Mouse (Mus musculus): ENCODE measurements around the gene Acsf2.
"Not testable (repeated sequence)": the region's sequence is repeated elsewhere in the genome, so short reads cannot be mapped to it uniquely, and the experiment has no call there.

Acsf2 gene

DNA sequence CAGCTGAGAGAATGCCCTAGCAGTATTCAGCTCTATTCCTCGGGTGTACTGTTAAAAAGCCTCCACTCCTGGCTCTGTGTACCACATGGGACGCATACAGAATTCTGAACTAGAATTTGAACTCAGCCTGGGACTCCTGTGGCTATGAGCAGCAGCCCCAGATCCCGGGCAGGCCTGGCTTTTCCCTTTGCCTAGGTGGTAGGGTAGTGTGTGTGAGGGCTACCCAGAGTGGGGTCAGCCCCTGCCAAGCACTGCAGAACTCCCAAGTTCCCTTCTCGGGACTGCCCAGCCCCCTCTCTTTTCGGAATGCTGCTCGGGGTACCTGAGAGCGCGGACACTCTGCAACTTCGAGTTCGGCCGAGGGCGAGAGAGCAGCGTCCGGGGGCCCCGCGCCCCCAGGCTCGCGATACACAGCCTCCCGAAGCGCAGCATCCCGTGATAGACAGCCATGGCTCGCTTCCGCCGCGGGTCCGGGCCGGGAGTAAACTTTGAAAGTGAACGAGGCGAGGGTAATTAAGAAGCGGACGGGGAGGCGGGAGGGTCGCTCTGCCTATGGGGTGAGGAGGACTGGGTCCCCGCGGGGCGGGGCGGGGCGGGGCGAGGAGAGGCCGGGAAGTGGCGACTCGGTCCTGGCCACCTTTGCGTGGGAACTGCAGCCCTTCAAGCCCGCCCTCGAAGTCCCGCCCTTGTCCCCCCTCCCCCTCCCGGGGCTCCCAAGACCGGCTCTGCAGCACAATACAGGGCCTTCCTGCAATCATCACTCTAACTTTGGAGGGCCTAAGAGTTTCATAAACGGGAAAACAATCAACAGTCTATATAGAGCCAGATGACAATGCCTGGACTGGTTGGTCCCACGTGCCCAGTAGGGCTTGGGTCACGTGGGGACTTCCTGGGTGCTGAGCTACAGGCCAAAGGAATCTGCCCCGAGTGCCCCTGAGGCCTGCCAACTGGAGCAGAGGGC lies at the start of gene Acsf2:
TSS of gene Acsf2 (minus strand) at position 551 of the 961 bp plus-strand sequence.
- DNase-seq (ENCODE audit: low spot score): peak; percentile 90

DNA sequence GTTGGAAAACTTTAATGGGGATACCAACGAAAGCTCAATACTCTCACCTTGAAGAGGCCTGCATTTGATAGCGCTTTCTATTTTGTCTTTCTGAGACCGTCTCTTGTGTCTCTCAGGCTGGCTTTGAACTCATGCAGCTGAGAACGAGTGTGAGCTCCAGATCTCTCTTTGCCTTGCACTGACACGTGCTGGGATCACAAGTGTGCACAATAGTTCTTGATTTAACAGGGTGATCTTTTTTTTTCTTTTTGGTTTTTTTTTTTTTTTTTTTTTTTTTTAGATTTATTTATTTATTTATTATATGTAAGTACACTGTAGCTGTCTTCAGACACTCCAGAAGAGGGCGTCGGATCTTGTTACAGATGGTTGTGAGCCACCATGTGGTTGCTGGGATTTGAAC lies 49.6 kb upstream of the Acsf2 start:
- not testable (repeated sequence) for DNase-seq (ENCODE audit: low spot score)

DNA sequence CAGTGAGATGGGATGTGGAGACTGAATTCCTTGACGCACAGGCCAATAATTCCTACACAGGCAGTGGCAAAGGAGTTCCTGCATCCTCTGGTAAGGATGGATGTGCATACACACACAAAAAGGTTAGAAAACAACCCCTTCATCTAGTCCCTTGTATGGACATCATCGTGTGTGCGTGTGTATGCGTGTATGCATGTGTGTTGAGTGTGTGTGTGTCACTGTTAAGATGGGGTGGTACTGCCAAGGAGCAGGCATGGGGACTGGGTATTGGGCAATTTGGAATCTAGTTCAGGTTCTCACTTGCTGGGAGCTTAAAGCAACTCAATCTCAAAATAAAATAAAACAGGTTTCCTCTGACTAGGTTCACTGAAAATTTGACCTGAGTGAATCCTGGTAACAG lies 44.8 kb upstream of the Acsf2 start:
- DNase-seq (ENCODE audit: low spot score): no peak

DNA sequence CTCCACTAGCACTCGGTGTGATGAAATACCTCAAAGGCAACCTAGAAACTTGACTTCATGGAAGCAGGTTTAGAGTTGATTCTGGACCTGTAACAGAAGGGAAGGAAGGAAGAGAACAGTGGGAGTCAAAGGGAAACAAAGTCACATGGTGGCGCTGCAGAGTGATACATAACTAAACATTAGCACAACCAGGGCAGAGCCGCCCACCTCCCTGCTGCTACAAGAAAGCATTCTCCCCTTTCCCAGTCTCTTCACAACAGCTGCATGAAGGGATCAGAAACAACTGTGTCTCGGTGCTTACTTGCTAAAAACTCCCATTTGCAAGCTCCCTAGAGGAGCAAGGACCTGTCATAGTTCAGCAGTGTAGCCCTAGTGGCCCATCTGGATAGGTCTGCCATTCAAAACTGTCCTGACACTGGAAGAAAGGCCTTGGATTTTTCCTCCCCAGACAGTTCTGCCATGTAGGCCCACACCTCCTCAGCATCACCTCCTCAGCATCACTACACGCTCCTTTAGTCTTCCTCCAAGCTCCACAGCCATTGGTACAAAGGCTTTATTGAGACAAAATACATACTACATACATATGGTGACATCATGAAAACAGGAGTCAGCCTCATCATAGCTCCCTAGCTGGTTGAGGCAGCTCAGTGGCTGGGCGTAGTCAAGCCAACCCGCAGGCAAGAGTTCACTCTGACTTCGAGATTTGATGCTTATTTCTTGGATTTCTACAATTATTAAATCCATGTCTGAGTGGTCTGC lies 43.0 kb upstream of the Acsf2 start:
- DNase-seq (ENCODE audit: low spot score): no peak

DNA sequence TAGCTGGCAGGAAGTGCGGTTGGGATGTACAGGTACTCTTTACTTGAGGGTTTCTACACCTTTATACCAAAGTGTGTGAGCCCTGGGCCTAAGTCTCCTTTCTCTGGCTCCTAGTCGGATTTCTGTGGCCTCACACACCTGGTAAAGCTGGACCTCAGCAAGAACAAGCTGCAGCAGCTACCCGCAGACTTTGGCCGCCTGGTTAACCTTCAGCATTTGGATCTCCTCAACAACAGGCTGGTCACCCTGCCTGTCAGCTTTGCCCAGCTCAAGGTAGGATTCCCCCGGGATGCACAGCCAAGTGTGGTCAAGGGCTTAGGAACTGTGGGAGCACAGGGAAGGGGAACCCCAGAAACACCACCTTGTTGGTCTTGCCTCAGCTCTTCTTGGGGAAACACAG lies 32.8 kb upstream of the Acsf2 start:
- DNase-seq (ENCODE audit: low spot score): no peak

DNA sequence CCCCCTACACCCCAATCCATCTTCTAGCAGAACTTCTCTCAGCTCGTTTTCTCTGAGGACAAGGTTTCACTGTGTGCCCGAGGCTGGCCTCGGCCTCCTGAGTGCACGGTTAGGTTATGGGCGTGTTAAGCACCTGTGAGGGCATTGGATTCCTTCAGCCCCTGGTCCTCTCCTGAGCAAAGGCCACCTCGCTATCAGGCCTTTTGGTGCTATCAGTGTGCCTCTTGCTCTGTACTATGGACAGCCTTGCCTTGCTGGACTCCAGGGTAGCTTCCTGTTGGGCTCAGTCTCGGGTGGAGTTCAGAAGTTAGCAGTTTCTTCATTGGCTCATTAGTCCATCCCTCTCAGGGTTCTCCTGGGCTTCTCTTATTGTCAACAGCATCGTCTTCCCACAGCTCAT lies 31.3 kb upstream of the Acsf2 start:
- peak; percentile 72 for DNase-seq (ENCODE audit: low spot score)

DNA sequence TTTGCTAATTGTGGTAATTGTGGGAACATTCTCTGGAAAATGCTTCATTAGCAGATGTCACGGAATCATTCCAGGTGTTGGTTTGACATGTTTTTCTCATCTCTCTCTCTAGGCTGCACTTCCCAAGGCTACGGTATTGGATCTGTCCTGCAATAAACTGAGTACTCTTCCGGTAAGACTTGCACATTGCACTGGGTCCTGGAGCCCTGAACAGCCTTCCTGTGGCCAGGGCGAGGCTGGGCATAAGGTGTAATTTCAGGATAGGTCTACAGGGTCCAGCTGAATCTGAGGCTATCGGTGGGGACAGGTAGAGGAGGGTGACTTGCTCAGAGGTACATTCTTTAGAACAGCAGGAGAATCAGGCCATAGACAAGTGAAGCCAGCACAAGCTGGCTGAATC lies 30.3 kb upstream of the Acsf2 start:
- no peak for DNase-seq (ENCODE audit: low spot score)

DNA sequence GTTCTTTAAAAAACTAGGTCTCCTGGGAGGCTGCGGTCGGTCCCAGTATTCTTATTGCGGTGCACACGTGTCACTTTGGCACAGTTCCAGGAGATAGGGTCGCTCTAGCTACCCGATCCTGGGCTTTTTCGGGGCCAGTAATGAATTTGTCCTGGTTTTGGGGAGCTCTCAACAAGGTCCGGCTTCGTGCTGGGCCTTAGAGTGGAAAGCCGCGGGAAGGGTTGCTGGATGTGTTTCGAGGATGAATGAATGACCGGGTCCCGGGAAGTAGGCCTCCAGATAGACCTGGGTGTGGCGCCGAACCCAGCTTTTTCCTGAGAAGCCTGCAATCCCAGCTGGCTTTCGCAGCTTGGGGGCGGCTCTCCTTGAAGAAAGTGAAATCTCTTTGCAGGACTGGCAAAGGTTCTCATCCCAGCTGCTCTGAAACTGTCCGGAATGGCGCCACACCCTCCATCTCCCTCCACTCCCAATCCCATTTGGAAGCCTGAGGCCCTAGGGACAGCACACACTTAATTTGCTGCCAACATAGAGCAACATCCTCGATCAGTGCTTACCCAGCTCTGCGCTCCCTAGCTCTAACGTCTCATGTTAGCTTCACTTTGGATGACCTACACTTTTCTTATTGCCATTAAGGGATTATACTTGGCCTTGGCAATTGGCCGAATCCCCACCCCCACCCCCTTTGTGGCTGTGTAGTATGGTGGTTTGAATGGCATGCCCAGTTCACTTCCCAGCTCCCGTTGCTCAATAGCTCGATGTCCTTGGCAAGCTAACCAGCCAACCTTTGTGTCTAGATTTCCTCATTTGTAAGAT lies 28.7 kb upstream of the Acsf2 start:
- no peak for DNase-seq (ENCODE audit: low spot score)

DNA sequence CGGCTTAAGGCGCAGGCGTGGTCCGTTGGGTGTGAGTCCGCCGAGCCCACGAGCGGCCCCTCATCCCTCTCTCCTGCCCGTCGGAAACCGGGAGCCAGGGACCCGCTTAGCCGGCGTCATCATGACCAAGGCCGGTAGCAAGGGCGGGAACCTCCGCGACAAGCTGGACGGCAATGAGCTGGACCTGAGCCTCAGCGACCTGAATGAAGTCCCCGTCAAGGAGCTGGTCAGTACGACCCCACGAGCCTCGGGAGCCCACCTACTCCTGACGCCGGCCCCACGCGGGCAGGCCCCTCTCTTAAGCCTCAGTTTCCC lies 28.2 kb upstream of the Acsf2 start:
- DNase-seq (ENCODE audit: low spot score): no peak

DNA sequence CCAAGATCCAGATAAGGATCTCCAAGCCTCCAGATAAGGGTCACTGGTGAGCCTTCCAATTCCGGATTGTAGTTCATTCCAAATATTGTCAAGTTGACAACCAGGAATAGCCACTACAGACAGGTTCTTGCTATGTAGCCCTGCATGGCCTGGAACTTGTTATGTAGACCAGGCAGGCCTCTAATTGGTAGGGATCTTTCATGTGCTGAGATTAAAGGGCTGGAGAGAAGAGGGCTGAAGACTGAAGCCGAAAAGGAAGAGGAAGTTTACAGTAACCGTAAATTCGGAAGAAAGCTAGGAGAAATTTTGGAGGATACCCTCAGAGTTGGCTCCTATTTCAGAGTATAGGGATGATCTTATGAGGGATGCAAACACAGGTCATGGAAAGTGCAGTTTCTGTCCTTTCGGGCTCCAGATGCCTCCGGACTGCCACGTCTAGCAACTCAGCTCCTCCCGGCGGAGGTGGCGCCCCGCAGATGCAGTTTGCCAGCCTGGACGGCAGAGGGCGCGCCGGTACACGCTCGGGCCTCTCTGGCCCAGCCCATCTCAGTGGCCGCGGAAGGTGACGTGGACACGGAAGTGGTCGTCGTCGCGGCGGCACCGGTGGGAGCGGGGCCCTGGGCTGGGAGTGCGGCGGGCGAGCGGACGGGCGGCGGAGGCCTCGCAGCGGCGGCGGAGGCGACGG lies 27.7 kb upstream of the Acsf2 start, which contains the start of gene Lrrc59:
TSS of gene Lrrc59 (plus strand) at position 569 of the 685 bp plus-strand sequence.
- peak; percentile 94 for DNase-seq (ENCODE audit: low spot score)

DNA sequence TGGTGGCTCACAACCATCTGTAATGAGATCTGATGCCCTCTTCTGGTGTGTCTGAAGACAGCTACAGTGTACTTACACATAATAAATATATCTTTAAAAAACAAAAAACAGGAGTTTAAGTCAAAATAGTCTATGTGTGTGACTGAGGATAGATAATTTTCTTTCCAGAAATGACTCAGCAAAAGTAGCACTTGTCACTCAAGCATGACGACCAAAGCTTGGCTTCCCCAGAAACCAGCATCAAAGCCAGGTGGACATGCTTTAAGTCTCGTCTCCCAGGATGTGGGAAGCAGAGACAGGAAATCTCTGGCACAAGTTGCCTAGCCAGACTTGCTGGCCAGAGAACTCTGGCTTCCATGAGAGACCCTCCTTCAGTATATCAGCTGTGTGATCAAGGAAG lies 20.5 kb upstream of the Acsf2 start:
- DNase-seq (ENCODE audit: low spot score): no peak

DNA sequence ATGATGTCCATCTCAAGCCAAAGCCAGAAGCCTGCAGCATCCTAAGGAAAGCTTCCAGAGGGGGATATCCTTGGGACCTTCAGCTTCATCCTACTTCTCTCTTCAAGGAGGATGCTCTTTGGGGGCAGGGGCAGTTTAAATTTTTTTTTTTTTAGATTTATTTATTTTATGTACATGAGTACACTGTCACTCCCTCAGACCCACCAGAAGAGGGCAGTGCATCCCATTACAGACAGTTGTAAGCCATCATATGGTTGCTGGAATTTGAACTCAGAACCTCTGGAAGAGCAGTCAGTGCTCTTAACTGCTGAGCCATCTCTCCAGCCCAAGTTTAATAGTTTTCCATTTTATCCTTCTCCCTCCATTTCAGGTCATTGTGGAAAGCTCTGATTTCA lies 19.8 kb upstream of the Acsf2 start:
- no peak for DNase-seq (ENCODE audit: low spot score)

DNA sequence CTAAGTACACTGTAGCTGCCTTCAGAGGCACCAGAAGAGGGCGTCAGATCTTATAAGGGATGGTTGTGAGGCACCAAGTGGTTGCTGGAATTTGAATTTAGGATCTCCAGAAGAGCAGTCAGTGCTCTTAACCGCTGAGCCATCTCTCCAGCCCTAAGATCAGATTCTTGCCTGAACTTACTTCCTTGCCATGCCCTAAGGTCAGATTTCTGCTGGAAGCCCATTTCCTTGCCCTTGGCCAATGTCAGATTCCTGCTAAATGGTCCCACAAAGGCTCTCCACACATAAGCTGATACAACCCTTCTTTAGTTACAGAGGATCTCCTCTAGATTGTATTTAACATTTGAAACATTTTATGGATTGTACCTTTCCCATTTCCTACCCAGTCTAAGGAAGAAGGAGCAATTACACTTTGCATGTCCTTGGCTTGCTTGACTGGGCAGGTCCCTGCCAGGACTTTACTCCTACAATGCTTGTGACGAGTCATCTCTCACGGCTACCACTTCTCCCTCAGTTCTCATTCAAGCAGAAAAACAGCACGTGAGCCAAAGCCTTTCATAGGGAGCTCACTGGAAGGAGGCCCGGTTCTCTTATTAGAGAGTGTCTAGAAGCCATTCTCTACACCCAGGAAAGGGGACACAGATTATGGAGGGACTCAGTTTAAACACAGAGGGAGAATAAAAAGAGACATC lies 19.2 kb upstream of the Acsf2 start:
- DNase-seq (ENCODE audit: low spot score): no peak

DNA sequence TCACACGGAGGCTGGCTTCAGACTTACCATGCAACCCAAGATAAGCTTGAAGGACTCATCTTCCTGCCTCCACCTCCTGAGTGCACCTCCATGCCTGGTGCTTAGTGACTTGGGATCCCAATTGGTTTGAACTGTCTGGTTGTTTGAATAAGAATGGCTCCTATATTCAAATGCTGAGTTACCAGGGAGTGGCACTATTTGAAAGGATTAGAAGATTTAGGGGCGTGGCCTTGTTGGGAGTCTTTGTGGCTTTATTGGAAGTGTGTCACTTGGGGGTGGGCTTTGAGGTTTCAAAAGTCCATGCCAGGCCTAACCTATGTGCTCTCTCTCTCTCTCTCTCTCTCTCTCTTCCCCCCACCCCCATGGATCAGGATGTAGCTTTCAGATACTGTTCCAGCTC lies 16.0 kb upstream of the Acsf2 start:
- DNase-seq (ENCODE audit: low spot score): no peak

DNA sequence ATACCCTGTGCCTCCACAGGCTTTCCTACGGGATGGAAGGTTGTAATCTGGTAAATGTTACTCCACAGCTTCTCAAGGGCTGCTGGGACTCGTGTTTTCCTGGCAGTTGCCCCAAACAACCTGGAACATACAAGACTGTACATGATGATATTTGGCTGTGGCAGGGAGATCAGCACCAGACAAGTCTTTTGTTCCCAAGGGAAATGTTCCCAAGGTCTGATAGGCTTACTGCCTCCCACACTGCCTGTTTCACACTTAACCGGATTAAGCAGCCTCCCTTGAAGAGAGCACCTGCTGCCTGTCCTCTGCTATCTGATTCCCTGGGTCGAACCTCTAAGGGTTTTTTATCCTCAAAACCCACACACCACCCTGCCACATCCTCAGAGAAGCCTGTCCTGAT lies 13.8 kb upstream of the Acsf2 start:
- no peak for DNase-seq (ENCODE audit: low spot score)

DNA sequence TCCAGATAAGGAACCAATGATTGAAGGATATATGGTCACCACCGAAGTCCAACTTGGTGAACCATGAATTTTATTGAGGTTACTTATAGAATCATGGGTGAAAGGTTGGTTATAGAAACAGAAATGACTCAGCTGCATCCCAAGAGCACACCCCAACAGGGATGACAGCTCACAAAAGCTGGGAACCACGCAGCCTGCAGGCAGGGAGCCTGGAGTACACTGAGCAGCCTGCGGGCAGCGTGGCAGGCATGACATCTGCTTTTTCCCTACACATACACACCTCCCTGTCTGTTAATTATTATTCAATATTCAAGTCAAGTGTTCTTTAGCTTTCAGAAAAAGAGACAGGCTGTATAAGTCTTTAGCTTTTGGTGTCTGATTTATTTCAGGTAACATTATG lies 12.9 kb upstream of the Acsf2 start:
- no peak for DNase-seq (ENCODE audit: low spot score)

DNA sequence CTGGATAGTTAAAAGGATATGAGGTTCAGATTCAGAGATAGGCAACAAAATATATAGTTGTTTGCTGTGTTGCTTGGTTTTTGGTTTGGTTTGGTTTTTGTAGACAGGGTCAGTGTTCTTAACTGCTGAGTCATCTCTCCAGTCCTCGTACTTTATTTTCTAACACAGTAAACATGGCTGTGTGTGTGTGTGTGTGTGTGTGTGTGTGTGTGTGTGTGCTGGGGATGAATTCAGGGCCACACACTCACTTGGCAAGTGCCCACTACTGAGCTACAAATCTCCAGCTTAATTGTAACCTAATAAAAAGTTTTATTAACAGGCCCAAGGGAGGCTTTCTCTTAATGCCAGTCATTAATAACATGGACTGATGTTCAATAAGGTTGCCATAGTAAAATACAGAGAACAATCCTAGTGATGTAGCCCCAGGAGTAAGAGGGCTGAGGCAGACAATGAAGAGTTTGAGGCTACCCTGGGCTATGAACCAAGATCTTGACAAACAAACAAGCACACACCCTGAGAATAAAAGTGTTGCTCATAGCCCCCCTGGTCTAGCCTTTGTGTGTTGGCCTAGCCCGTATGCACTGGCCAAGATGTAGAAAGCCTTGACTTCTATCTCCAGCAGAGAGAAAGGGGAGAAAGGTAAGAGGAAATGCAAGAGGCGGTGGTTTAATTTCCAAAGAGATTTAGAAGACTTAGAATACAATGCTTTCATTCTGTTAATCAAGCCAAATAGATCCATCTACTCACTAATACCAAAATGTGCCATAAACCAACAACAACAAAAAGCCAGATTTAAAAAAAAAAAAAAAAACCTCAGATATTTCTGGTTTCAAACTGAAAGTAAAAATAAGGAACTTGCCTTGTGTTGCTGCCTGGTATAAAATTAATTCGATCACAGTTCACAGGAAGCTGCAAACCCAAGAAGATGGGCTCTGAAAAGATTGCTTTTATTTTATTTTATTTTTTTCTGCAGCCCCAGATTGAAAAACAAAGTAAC lies 9.4 kb upstream of the Acsf2 start:
- DNase-seq (ENCODE audit: low spot score): no peak

DNA sequence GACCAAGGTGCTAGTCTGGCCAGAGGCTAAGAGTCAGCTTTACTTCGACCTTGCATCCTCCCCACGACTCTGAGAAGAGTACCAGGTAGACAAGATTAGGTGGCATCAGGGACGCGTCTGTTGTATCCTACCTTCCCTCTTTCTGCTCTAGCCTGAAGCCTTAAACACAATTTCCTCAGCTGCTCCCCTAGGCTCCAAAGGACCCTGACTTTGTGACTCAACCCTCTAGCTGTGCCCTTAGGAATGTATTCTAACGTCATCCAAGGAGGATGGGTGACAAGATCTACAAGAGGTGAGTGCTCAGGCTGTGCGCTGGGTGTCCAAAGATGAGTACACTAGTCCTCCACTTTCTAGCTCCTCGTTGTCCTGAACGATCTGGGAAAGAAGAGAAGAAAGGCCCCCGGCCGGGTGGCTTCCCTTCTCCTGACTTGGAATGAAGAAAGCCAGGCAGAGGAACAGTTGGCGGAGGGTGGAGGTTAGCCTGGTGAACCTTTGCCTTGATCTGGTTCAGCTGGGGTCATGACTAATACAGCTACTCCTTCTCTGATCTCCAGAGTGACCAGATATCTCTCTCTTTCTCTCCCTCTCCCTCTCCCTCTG lies 785 bp upstream of the Acsf2 start:
- DNase-seq (ENCODE audit: low spot score): no peak

DNA sequence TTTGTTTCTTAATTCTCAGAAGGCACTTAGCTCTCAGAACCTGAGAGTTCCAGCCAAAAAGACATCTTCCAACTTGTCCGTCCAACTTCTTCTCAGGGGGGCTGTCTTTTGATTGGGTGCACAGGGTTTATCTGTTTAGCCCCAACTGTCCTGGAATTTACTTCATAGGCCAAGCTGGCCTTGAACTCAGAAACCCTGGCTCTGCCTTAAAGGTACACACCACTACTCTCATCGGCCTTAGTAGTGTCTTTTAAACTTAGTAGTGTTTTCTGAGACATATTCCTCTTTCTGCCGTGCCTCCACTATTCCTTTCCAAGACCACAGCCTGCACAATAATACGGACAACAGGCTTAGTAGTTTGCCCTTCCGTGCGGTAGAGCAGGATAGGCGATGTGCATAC lies 1.2 kb downstream of the Acsf2 start:
- DNase-seq (ENCODE audit: low spot score): no peak
